ENCODE assay signal across 12 mouse cellular contexts in genomic region chr3:135281701-135282100, GRCm38 (mm10). TPM values are rescaled to one million over a fixed set of nuclear protein-coding genes. Genes with fewer than 3 reads are reported as not detected.
DNase-seq lines count a peak whose midpoint lies in the region; ATAC-seq and TF ChIP-seq lines count a peak whose summit lies in the region.
"Had no signal": no experiment of that assay in that cellular context is flagged by ENCODE, and none has a peak within 500 bp of the region (broad histone marks: within the 10 kb centered on the region; RNA-seq: fewer than 3 reads in every experiment).

No protein-coding gene starts in this region.

- H3K4me2 ChIP-seq in kidney, embryonic 15.5 days, result 0 out of 2 replicates have a peak overlapping the region, but pooled peaks have one; percentile 19
- peak overlapping the region; percentile 35; the same call in 1 of the 2 replicates for H3K4me2 ChIP-seq in CH12.LX (ENCODE audit: insufficient read depth, low read depth, poor library complexity, severe bottlenecking)
- peak overlapping the region; percentile 42 for H3K4me2 ChIP-seq in limb, embryonic 14.5 days (replicated peaks; ENCODE audit: low read depth, low read length, severe bottlenecking)

- TF ChIP-seq POLR2A in CH12.LX (IDR thresholded peaks at IDR 0.05; ENCODE audit: low read depth, low read length), result no peak
- TF ChIP-seq POLR2A in limb, embryonic 14.5 days (IDR thresholded peaks at IDR 0.05; ENCODE audit: borderline replicate concordance, extremely low read depth, insufficient read depth, insufficient read length), result no peak

- no peaks in the 10 kb centered on the region for H3K27me3 ChIP-seq in kidney, embryonic 15.5 days
- no peaks in the 10 kb centered on the region for H3K27me3 ChIP-seq in CH12.LX (replicated peaks)
- no peaks in the 10 kb centered on the region for H3K27me3 ChIP-seq in limb, embryonic 14.5 days (ENCODE audit: control insufficient read depth, insufficient read depth, low read length)
- H3K27me3 ChIP-seq: embryonic facial prominence, embryonic 15.5 days; heart, embryonic 13.5 days; stomach, embryonic 15.5 days had no signal

- no peak for DNase-seq in kidney, adult 8-10 months
- DNase-seq in 416B (ENCODE audit: low read depth), result peak; percentile 34
- no peak for DNase-seq in CH12.LX (ENCODE audit: extremely low read depth)
- DNase-seq in limb, embryonic 14.5 days (ENCODE audit: low spot score), result no peak
- no peak for DNase-seq in adrenal gland, adult 2 months
- DNase-seq in spleen, postnatal 10 days (ENCODE audit: low spot score in 2 of 2), result no peak

- H3K4me3 ChIP-seq in kidney, embryonic 15.5 days (replicated peaks), result no peak overlapping the region
- H3K4me3 ChIP-seq in CH12.LX (replicated peaks in 1 of 3; ENCODE audit: low read depth in 2 of 3, low read length in 2 of 3, poor library complexity in 1 of 3), result no peak overlapping the region
- H3K4me3 ChIP-seq in limb, embryonic 14.5 days (replicated peaks; ENCODE audit: low read length), result no peak overlapping the region
- H3K4me3 ChIP-seq: left cerebral cortex, adult 2 months had no signal

- TF ChIP-seq RAD21 in CH12.LX (IDR thresholded peaks at IDR 0.05; ENCODE audit: low read depth, low read length), result no peak

- no peaks in the 10 kb centered on the region for H3K9me3 ChIP-seq in kidney, embryonic 15.5 days (replicated peaks)
- H3K9me3 ChIP-seq in CH12.LX (replicated peaks; ENCODE audit: low read length), result peaks cover 5% of the 10 kb centered on the region
- H3K9me3 ChIP-seq in limb, embryonic 14.5 days (ENCODE audit: control insufficient read depth, low read length), result no peaks in the 10 kb centered on the region; the same call in 1 of the 2 replicates
- H3K9me3 ChIP-seq: embryonic facial prominence, embryonic 15.5 days; heart, embryonic 13.5 days; stomach, embryonic 15.5 days had no signal

- no peaks in the 10 kb centered on the region for H3K36me3 ChIP-seq in kidney, embryonic 15.5 days
- no peaks in the 10 kb centered on the region for H3K36me3 ChIP-seq in CH12.LX (replicated peaks in 1 of 2; ENCODE audit: control insufficient read depth in 1 of 2, insufficient read depth in 1 of 2, low read length in 1 of 2)
- no peaks in the 10 kb centered on the region for H3K36me3 ChIP-seq in limb, embryonic 14.5 days (ENCODE audit: control insufficient read depth, insufficient read depth, low read length)
- H3K36me3 ChIP-seq: embryonic facial prominence, embryonic 15.5 days; heart, embryonic 13.5 days; stomach, embryonic 15.5 days had no signal

- no peak overlapping the region for H3K9ac ChIP-seq in kidney, embryonic 15.5 days
- no peak overlapping the region; the same call in 1 of the 2 replicates for H3K9ac ChIP-seq in CH12.LX (ENCODE audit: insufficient read depth, low read depth)
- H3K9ac ChIP-seq in limb, embryonic 14.5 days (ENCODE audit: low read depth, low read length, severe bottlenecking), result no peak overlapping the region
- H3K9ac ChIP-seq: embryonic facial prominence, embryonic 15.5 days; liver, postnatal 0 days; stomach, embryonic 15.5 days had no signal

- WGBS in kidney, embryonic 15.5 days, result 78% methylated on average over 8 of the region's 8 CpGs
- WGBS in limb, embryonic 14.5 days, result 76% methylated on average over 8 of the region's 8 CpGs

- no peak for TF ChIP-seq CTCF in CH12.LX (conservative IDR thresholded peaks at IDR 0.05 in 1 of 2, IDR thresholded peaks at IDR 0.05 in 1 of 2; ENCODE audit: low read depth in 2 of 2, low read length in 2 of 2)

- no peaks in the 10 kb centered on the region for H3K79me2 ChIP-seq in CH12.LX (replicated peaks; ENCODE audit: control insufficient read depth, extremely low read depth, insufficient read depth, poor library complexity, severe bottlenecking)

- TF ChIP-seq EP300 in CH12.LX (IDR thresholded peaks at IDR 0.05; ENCODE audit: low read length), result no peak

- peaks cover 11% of the 10 kb centered on the region for H3K4me1 ChIP-seq in kidney, embryonic 15.5 days
- H3K4me1 ChIP-seq in CH12.LX (ENCODE audit: control insufficient read depth in 1 of 2, insufficient read depth in 2 of 2), result peaks cover 2 to 12% of the 10 kb centered on the region in 2 experiments; a peak in 2 of 4 replicates
- no peaks in the 10 kb centered on the region for H3K4me1 ChIP-seq in limb, embryonic 14.5 days (ENCODE audit: control insufficient read depth, insufficient read depth, low read length)
- H3K4me1 ChIP-seq: embryonic facial prominence, embryonic 15.5 days; stomach, embryonic 15.5 days had no signal

- H3K27ac ChIP-seq in kidney, embryonic 15.5 days, result no peak overlapping the region
- no peak overlapping the region for H3K27ac ChIP-seq in CH12.LX (ENCODE audit: insufficient read depth, low read depth)
- H3K27ac ChIP-seq in limb, embryonic 14.5 days (replicated peaks; ENCODE audit: low read depth, low read length), result no peak overlapping the region
- H3K27ac ChIP-seq: embryonic facial prominence, embryonic 15.5 days; heart, embryonic 13.5 days; left cerebral cortex, adult 2 months; stomach, embryonic 15.5 days had no signal

- dilution Hi-C loops in CH12.LX (cut with MboI; ENCODE audit: extremely low pct_ligation_motif_present, extremely low pct_unique_long_range_greater_than_20kb, low sequenced_read_pairs), result no loop called here

- ATAC-seq in kidney, embryonic 15.5 days (replicated peaks; ENCODE audit: low FRiP score), result no peak
- ATAC-seq in limb, embryonic 14.5 days (ENCODE audit: low FRiP score, low read depth), result no peak

- in situ Hi-C loops in CH12.LX (cut with MboI; ENCODE audit: low pct_ligation_motif_present, low pct_unique_long_range_greater_than_20kb, low sequenced_read_pairs), result loop anchor here (5.0 kb wide), 1 partner anchor 301 kb away; no protein-coding TSS in a partner anchor

TF ChIP-seq in CH12.LX, 34 proteins besides CTCF, POLR2A, EP300 and RAD21:
- TF ChIP-seq PAX5 (IDR thresholded peaks at IDR 0.05; ENCODE audit: low read length) (no peak), CHD2 (IDR thresholded peaks at IDR 0.05; ENCODE audit: low read length) (no peak), ETS1 (conservative IDR thresholded peaks at IDR 0.05; ENCODE audit: low read depth, low read length) (no peak), SIN3A (IDR thresholded peaks at IDR 0.05; ENCODE audit: low read length) (no peak), GABPA (IDR thresholded peaks at IDR 0.05; ENCODE audit: insufficient replicate concordance, low read depth, low read length) (no peak), NELFE (IDR thresholded peaks at IDR 0.05; ENCODE audit: low read depth, low read length) (no peak), JUN (IDR thresholded peaks at IDR 0.05; ENCODE audit: insufficient read depth, low read depth, low read length) (no peak), IRF4 (IDR thresholded peaks at IDR 0.05; ENCODE audit: low read depth, low read length) (no peak), SMC3 (IDR thresholded peaks at IDR 0.05; ENCODE audit: low read depth, low read length) (no peak), MYC (IDR thresholded peaks at IDR 0.05; ENCODE audit: low read depth, low read length) (no peak), BHLHE40 (IDR thresholded peaks at IDR 0.05; ENCODE audit: low read depth, low read length) (no peak), TCF12 (IDR thresholded peaks at IDR 0.05; ENCODE audit: low read depth, low read length) (no peak), ZMIZ1 (IDR thresholded peaks at IDR 0.05; ENCODE audit: low read depth, low read length) (no peak), TBP (conservative IDR thresholded peaks at IDR 0.05; ENCODE audit: low read depth, low read length) (no peak), RCOR1 (conservative IDR thresholded peaks at IDR 0.05; ENCODE audit: low read depth, low read length) (no peak), ZKSCAN1 (IDR thresholded peaks at IDR 0.05; ENCODE audit: borderline replicate concordance, low read depth, low read length) (no peak), JUND (conservative IDR thresholded peaks at IDR 0.05; ENCODE audit: low read depth, low read length) (no peak)

RNA-seq across cellular contexts. Expression of gene Bdh2, which starts 0.7 kb away (rescaled TPM):
- 25.5 and 26.8 TPM in 2 replicates for polyA plus RNA-seq in kidney, embryonic 15.5 days (2015; fragmentation: Nextera tagmentation; extraction: Ambion mirVana)
- total RNA-seq in CH12.LX (2012; rRNA removed) (2.0 and 2.2 TPM in 2 replicates), CH12.LX (2014; rRNA removed) (1.2 TPM in 2 replicates)
- polyA plus RNA-seq in CH12.LX (2012; ENCODE audit: insufficient read length, low read depth), result 1.3 and 2.3 TPM in 2 replicates
- 11.6 and 12.2 TPM in 2 replicates for polyA plus RNA-seq in limb, embryonic 14.5 days (2012; rRNA removed)
- 16.8 and 24.9 TPM in 2 replicates for polyA plus RNA-seq in limb, embryonic 14.5 days (2014; fragmentation: Nextera tagmentation; extraction: Ambion mirVana)
- 1 to 10 TPM; 1.3 to 4.1 TPM for total RNA-seq in adrenal gland, adult 2 months (2021)
- polyA plus RNA-seq in adrenal gland, adult 2 months (2012; rRNA removed), result 0.19 and 0.47 TPM in 2 replicates

RNA-seq across cellular contexts. Expression of gene Slc9b2, which starts 25.8 kb away (rescaled TPM):
- 2.5 and 6.3 TPM in 2 replicates for polyA plus RNA-seq in kidney, embryonic 15.5 days (2015; fragmentation: Nextera tagmentation; extraction: Ambion mirVana)
- total RNA-seq in CH12.LX (2012; rRNA removed) (1.4 and 1.5 TPM in 2 replicates), CH12.LX (2014; rRNA removed) (2.8 and 3.2 TPM in 2 replicates)
- 3.9 and 4.2 TPM in 2 replicates for polyA plus RNA-seq in CH12.LX (2012; ENCODE audit: insufficient read length, low read depth)
- polyA plus RNA-seq in limb, embryonic 14.5 days (2012; rRNA removed), result 2.7 and 3.5 TPM in 2 replicates
- 3.3 and 3.8 TPM in 2 replicates for polyA plus RNA-seq in limb, embryonic 14.5 days (2014; fragmentation: Nextera tagmentation; extraction: Ambion mirVana)
- 1 to 10 TPM in 1 of 2 experiments, under 1 TPM in 1; 0.92 to 1.3 TPM for total RNA-seq in adrenal gland, adult 2 months (2021)
- polyA plus RNA-seq in adrenal gland, adult 2 months (2012; rRNA removed), result 0.11 TPM in 1 of 2 replicates, not detected in the other
- polyA plus RNA-seq: liver, postnatal 0 days had no signal
